Mouse (Mus musculus): ENCODE measurements around the gene Khdrbs2. TPM values are rescaled to one million over a fixed set of nuclear protein-coding genes. Genes with fewer than 3 reads are reported as not detected.

Gene Khdrbs2
- polyA plus RNA-seq, 1 experiment from 2014 or later = 2.4 TPM

- no peak overlapping the region for H3K4me3 ChIP-seq (ENCODE audit: low read depth, low read length)
- H3K27ac ChIP-seq (ENCODE audit: low read depth, low read length) = no peak overlapping the region
- H3K9ac ChIP-seq (ENCODE audit: low read depth, low read length) = no peak overlapping the region
- H3K36me3 ChIP-seq (ENCODE audit: control insufficient read depth, insufficient read depth, low read length) = no peaks in the 10 kb centered on the region
- 59% methylated on average over 1 of the region's 1 CpGs for WGBS
- no peak for ATAC-seq (replicated peaks; ENCODE audit: low FRiP score)
- peaks cover 3% of the 10 kb centered on the region; the same call in 1 of the 2 replicates for H3K9me3 ChIP-seq (ENCODE audit: control insufficient read depth, low read length)
- no peaks in the 10 kb centered on the region for H3K27me3 ChIP-seq (replicated peaks; ENCODE audit: control insufficient read depth, insufficient read depth, low read length)
- no peak overlapping the region for H3K4me2 ChIP-seq
- DNase-seq (ENCODE audit: low spot score) = no peak
- no peaks in the 10 kb centered on the region for H3K4me1 ChIP-seq (replicated peaks; ENCODE audit: control insufficient read depth, insufficient read depth, low read length)
Observed at GRCm38 (mm10) chr1:32428410-32428809, 255.9 kb downstream of the Khdrbs2 start.

GRCm38 (mm10) chr1:32429493-32429892 lies 257.0 kb downstream of the Khdrbs2 start:
- DNase-seq (ENCODE audit: low spot score) (no peak), ATAC-seq (replicated peaks; ENCODE audit: low FRiP score) (no peak)
- Histone ChIP-seq H3K4me1 (replicated peaks; ENCODE audit: control insufficient read depth, insufficient read depth, low read length) (no peaks in the 10 kb centered on the region), H3K9me3 (ENCODE audit: control insufficient read depth, low read length) (peaks cover 3% of the 10 kb centered on the region; the same call in 1 of the 2 replicates), H3K27ac (ENCODE audit: low read depth, low read length) (no peak overlapping the region), H3K4me3 (ENCODE audit: low read depth, low read length) (no peak overlapping the region), H3K27me3 (replicated peaks; ENCODE audit: control insufficient read depth, insufficient read depth, low read length) (no peaks in the 10 kb centered on the region), H3K9ac (ENCODE audit: low read depth, low read length) (no peak overlapping the region), H3K36me3 (ENCODE audit: control insufficient read depth, insufficient read depth, low read length) (no peaks in the 10 kb centered on the region), H3K4me2 (no peak overlapping the region)
- 65% methylated on average over 1 of the region's 1 CpGs for WGBS

GRCm38 (mm10) chr1:32430516-32430915 lies 258.0 kb downstream of the Khdrbs2 start:
- Histone ChIP-seq H3K4me3 (ENCODE audit: low read depth, low read length) (no peak overlapping the region), H3K27ac (ENCODE audit: low read depth, low read length) (no peak overlapping the region), H3K4me1 (replicated peaks; ENCODE audit: control insufficient read depth, insufficient read depth, low read length) (no peaks in the 10 kb centered on the region), H3K9me3 (ENCODE audit: control insufficient read depth, low read length) (peaks cover 3% of the 10 kb centered on the region; the same call in 1 of the 2 replicates), H3K36me3 (ENCODE audit: control insufficient read depth, insufficient read depth, low read length) (no peaks in the 10 kb centered on the region), H3K9ac (ENCODE audit: low read depth, low read length) (no peak overlapping the region), H3K4me2 (no peak overlapping the region), H3K27me3 (replicated peaks; ENCODE audit: control insufficient read depth, insufficient read depth, low read length) (no peaks in the 10 kb centered on the region)
- WGBS = 78% methylated on average over 3 of the region's 3 CpGs
- DNase-seq (ENCODE audit: low spot score) (no peak), ATAC-seq (replicated peaks; ENCODE audit: low FRiP score) (no peak)

GRCm38 (mm10) chr1:32433118-32433517 lies 260.6 kb downstream of the Khdrbs2 start:
- Histone ChIP-seq H3K9me3 (ENCODE audit: control insufficient read depth, low read length) (peaks cover 3% of the 10 kb centered on the region; the same call in 1 of the 2 replicates), H3K27me3 (replicated peaks; ENCODE audit: control insufficient read depth, insufficient read depth, low read length) (no peaks in the 10 kb centered on the region), H3K36me3 (ENCODE audit: control insufficient read depth, insufficient read depth, low read length) (no peaks in the 10 kb centered on the region), H3K4me1 (replicated peaks; ENCODE audit: control insufficient read depth, insufficient read depth, low read length) (no peaks in the 10 kb centered on the region), H3K4me3 (ENCODE audit: low read depth, low read length) (no peak overlapping the region), H3K4me2 (no peak overlapping the region), H3K27ac (ENCODE audit: low read depth, low read length) (no peak overlapping the region), H3K9ac (ENCODE audit: low read depth, low read length) (no peak overlapping the region)
- 74% methylated on average over 2 of the region's 2 CpGs for WGBS
- no peak for ATAC-seq (replicated peaks; ENCODE audit: low FRiP score)
- no peak for DNase-seq (ENCODE audit: low spot score)

- Histone ChIP-seq H3K4me3 (ENCODE audit: low read depth, low read length) (no peak overlapping the region), H3K36me3 (ENCODE audit: control insufficient read depth, insufficient read depth, low read length) (no peaks in the 10 kb centered on the region), H3K27me3 (replicated peaks; ENCODE audit: control insufficient read depth, insufficient read depth, low read length) (no peaks in the 10 kb centered on the region), H3K9ac (ENCODE audit: low read depth, low read length) (no peak overlapping the region), H3K9me3 (ENCODE audit: control insufficient read depth, low read length) (no peaks in the 10 kb centered on the region), H3K4me1 (replicated peaks; ENCODE audit: control insufficient read depth, insufficient read depth, low read length) (no peaks in the 10 kb centered on the region), H3K27ac (ENCODE audit: low read depth, low read length) (no peak overlapping the region), H3K4me2 (no peak overlapping the region)
- DNase-seq (ENCODE audit: low spot score) (no peak), ATAC-seq (replicated peaks; ENCODE audit: low FRiP score) (no peak)
- 81% methylated on average over 5 of the region's 5 CpGs for WGBS
Observed at GRCm38 (mm10) chr1:32443927-32444326, 271.4 kb downstream of the Khdrbs2 start.

- Histone ChIP-seq H3K9ac (ENCODE audit: low read depth, low read length) (no peak overlapping the region), H3K4me3 (ENCODE audit: low read depth, low read length) (no peak overlapping the region), H3K4me2 (no peak overlapping the region), H3K4me1 (replicated peaks; ENCODE audit: control insufficient read depth, insufficient read depth, low read length) (no peaks in the 10 kb centered on the region), H3K9me3 (ENCODE audit: control insufficient read depth, low read length) (no peaks in the 10 kb centered on the region), H3K27me3 (replicated peaks; ENCODE audit: control insufficient read depth, insufficient read depth, low read length) (no peaks in the 10 kb centered on the region), H3K27ac (ENCODE audit: low read depth, low read length) (no peak overlapping the region), H3K36me3 (ENCODE audit: control insufficient read depth, insufficient read depth, low read length) (no peaks in the 10 kb centered on the region)
- DNase-seq (ENCODE audit: low spot score) (no peak), ATAC-seq (replicated peaks; ENCODE audit: low FRiP score) (no peak)
- WGBS = 74% methylated on average over 6 of the region's 6 CpGs
Observed at GRCm38 (mm10) chr1:32463103-32463516, 290.6 kb downstream of the Khdrbs2 start.

- no peak for DNase-seq (ENCODE audit: low spot score)
- Histone ChIP-seq H3K4me1 (replicated peaks; ENCODE audit: control insufficient read depth, insufficient read depth, low read length) (no peaks in the 10 kb centered on the region), H3K9me3 (ENCODE audit: control insufficient read depth, low read length) (no peaks in the 10 kb centered on the region), H3K36me3 (ENCODE audit: control insufficient read depth, insufficient read depth, low read length) (no peaks in the 10 kb centered on the region), H3K4me2 (no peak overlapping the region), H3K9ac (ENCODE audit: low read depth, low read length) (no peak overlapping the region), H3K4me3 (ENCODE audit: low read depth, low read length) (no peak overlapping the region), H3K27ac (ENCODE audit: low read depth, low read length) (no peak overlapping the region), H3K27me3 (replicated peaks; ENCODE audit: control insufficient read depth, insufficient read depth, low read length) (no peaks in the 10 kb centered on the region)
- no peak for ATAC-seq (replicated peaks; ENCODE audit: low FRiP score)
- WGBS = 58% methylated on average over 2 of the region's 2 CpGs
Observed at GRCm38 (mm10) chr1:32471022-32471421, 298.5 kb downstream of the Khdrbs2 start.

GRCm38 (mm10) chr1:32471502-32472214 lies 299.1 kb downstream of the Khdrbs2 start:
- no peak for DNase-seq (ENCODE audit: low spot score)
- H3K9ac ChIP-seq (ENCODE audit: low read depth, low read length) = no peak overlapping the region
- H3K27ac ChIP-seq (ENCODE audit: low read depth, low read length) = no peak overlapping the region
- 87% methylated on average over 11 of the region's 11 CpGs for WGBS
- H3K27me3 ChIP-seq (replicated peaks; ENCODE audit: control insufficient read depth, insufficient read depth, low read length) = no peaks in the 10 kb centered on the region
- ATAC-seq (replicated peaks; ENCODE audit: low FRiP score) = no peak
- no peak overlapping the region for H3K4me3 ChIP-seq (ENCODE audit: low read depth, low read length)
- H3K36me3 ChIP-seq (ENCODE audit: control insufficient read depth, insufficient read depth, low read length) = no peaks in the 10 kb centered on the region
- no peaks in the 10 kb centered on the region for H3K4me1 ChIP-seq (replicated peaks; ENCODE audit: control insufficient read depth, insufficient read depth, low read length)
- H3K9me3 ChIP-seq (ENCODE audit: control insufficient read depth, low read length) = no peaks in the 10 kb centered on the region
- no peak overlapping the region for H3K4me2 ChIP-seq

GRCm38 (mm10) chr1:32487944-32488343 lies 315.4 kb downstream of the Khdrbs2 start:
- Histone ChIP-seq H3K9me3 (ENCODE audit: control insufficient read depth, low read length) (no peaks in the 10 kb centered on the region), H3K4me1 (replicated peaks; ENCODE audit: control insufficient read depth, insufficient read depth, low read length) (no peaks in the 10 kb centered on the region), H3K27me3 (replicated peaks; ENCODE audit: control insufficient read depth, insufficient read depth, low read length) (no peaks in the 10 kb centered on the region), H3K36me3 (ENCODE audit: control insufficient read depth, insufficient read depth, low read length) (no peaks in the 10 kb centered on the region), H3K9ac (ENCODE audit: low read depth, low read length) (no peak overlapping the region), H3K4me2 (no peak overlapping the region), H3K4me3 (ENCODE audit: low read depth, low read length) (no peak overlapping the region), H3K27ac (ENCODE audit: low read depth, low read length) (no peak overlapping the region)
- DNase-seq (ENCODE audit: low spot score) = no peak
- 73% methylated on average over 2 of the region's 2 CpGs for WGBS
- ATAC-seq (replicated peaks; ENCODE audit: low FRiP score) = no peak
